Mouse (Mus musculus) cerebellum, adult 2 months (tissue): Measurements from ENCODE around the gene Ppp4c. TPM values are rescaled to one million over a fixed set of nuclear protein-coding genes. Genes with fewer than 3 reads are reported as not detected.

ENCODE experiments used
- DNase-seq, 2 experiments: peaks; one replicate each; pipeline ENCODE4 v3.0.0; 2021
- H3K27ac ChIP-seq: fragments of 200-500 bp; 2 replicates; pipeline ENCODE4 v1.5.1; 2012; ENCODE audit warnings: low read length, control low read depth, inconsistent platforms; ENCODE audit not compliant: insufficient read depth
- H3K27me3 ChIP-seq: fragments of 200-500 bp; 2 replicates; pipeline ENCODE4 v1.6.1; 2012; ENCODE audit warnings: inconsistent platforms, mild to moderate bottlenecking, low read length, moderate library complexity; ENCODE audit not compliant: control insufficient read depth, insufficient read depth
- H3K4me1 ChIP-seq: fragments of 200-500 bp; 2 replicates; pipeline ENCODE4 v1.6.1; 2011; ENCODE audit warnings: low read length; ENCODE audit not compliant: control insufficient read depth, insufficient read depth
- H3K4me3 ChIP-seq: fragments of 200-500 bp; replicated peaks from 2 replicates; pipeline ENCODE3; 2011; ENCODE audit warnings: mild to moderate bottlenecking, low read depth, low read length, control low read depth; ENCODE audit not compliant: insufficient read depth
- CTCF ChIP-seq: fragments of 200-500 bp; IDR thresholded peaks from 2 replicates; pipeline ENCODE4 v1.5.1; 2011; ENCODE audit warnings: low read depth, mild to moderate bottlenecking, control low read depth, low read length, moderate library complexity, borderline replicate concordance; ENCODE audit not compliant: insufficient read depth
- POLR2A ChIP-seq: fragments of 200-500 bp; IDR thresholded peaks from 2 replicates; pipeline ENCODE4 v1.6.1; 2011; ENCODE audit warnings: low read length, control low read depth, borderline replicate concordance; ENCODE audit not compliant: insufficient read depth
- WGBS: fragments of 180-500 bp; shearing (Covaris S2); methylation state at CpG from one replicate; pipeline ENCODE4 v1.1.7; 2018; 5-methylcytosine and 5-hydroxymethylcytosine counted together
- polyA plus RNA-seq: library from polyadenylated mRNA; depleted of rRNA; stranded (reverse); fragments of >200 nt; gene quantifications from 2 replicates; pipeline ENCODE4 v1.2.3, GENCODE M21; 2012

Ppp4c gene
- polyA plus RNA-seq, 1 experiment: 110 TPM

DNA sequence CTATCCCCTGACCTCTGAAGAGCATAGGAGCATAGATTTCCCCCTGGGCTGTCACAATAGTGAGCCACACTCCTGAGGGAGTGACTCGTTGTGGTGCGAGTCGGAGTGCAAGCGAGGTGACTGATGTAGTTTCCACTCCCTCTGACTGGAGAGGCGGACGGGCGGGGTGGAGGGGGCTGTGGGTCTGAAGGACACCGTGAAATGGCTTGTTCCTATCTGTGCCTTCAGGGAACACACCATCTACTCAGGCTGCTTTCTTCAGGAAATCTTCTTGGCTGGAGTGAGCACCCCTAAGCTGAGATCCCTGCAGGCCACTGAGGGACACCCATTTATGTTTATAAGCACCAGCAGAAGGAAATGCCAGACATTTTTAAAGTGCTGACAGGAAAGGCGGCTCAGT, 30.4 kb upstream of the Ppp4c start:
- no peaks in the 10 kb centered on the region for H3K27me3 ChIP-seq
- H3K4me3 ChIP-seq: peak overlapping the region; percentile 66
- DNase-seq: peak; percentile 64 to 67
- peak overlapping the region; percentile 91 for H3K27ac ChIP-seq
- H3K4me1 ChIP-seq: peaks cover 33% of the 10 kb centered on the region
- TF ChIP-seq POLR2A (peak; percentile 42; the same call in 1 of the 2 replicates), CTCF (no peak)
- 5% methylated on average over 9 of the region's 9 CpGs for WGBS

DNA sequence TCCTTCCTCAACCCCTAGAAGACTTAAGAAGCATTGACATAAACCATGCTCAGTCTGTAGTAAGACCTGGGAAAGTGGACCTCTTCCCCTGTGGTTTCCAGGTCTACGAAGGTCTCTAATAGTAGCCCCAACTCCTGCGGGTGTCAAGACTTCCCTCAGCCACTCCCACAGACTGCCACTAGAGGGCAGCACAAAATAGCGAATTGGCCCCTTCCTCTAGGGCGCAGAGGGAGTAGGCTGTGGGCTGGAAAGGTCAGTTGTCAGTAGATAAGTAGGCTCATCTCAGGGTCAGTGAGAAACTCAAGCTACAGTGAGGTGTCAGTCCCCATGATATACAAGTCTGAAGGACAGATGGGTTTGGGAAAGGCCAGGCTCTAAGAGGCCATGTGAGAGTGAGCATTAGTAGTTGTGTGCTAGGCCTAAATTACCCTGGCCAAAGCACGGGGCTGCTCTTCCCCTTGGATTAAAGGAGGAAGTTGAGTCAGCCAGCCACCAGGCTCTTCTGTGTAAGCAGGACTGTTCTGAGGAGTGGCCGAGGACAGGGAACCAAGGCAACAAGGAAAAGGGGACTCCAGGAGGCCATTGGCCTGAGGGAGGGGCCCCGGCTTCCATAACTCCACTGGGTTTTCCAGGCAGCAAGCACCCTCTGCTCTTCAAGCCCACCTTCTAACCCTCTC, 29.7 kb upstream of the Ppp4c start:
- 10% methylated on average over 7 of the region's 7 CpGs for WGBS
- H3K4me1 ChIP-seq: peaks cover 28% of the 10 kb centered on the region
- H3K27ac ChIP-seq: peak overlapping the region; percentile 91
- no peaks in the 10 kb centered on the region for H3K27me3 ChIP-seq
- peak overlapping the region; percentile 66 for H3K4me3 ChIP-seq
- DNase-seq: peak; percentile 86 to 93
- TF ChIP-seq CTCF (peak; percentile 95), POLR2A (peak; percentile 39; the same call in 1 of the 2 replicates)

DNA sequence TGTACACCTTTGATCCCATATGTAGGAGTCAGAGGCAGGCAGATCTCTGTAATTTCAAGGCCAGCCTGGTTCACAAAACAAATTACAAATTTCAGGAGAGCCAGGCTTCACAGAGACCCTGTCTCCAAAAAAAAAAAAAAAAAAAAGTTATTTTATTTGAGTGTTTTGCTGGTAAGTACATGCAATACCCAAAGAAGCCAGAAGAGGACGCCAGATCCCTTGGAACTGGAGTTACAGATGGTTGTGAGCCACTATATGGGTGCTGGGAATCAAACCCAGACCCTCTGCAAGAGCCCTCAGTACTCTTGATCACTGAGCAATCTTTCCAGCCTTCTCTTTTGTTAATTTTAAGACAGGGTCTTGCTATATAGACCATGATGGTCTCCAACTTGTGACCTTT, 26.5 kb upstream of the Ppp4c start:
- TF ChIP-seq CTCF (no peak), POLR2A (no peak)
- Histone ChIP-seq H3K4me3 (no peak overlapping the region), H3K27ac (no peak overlapping the region), H3K27me3 (no peaks in the 10 kb centered on the region), H3K4me1 (peaks cover 7% of the 10 kb centered on the region; the same call in 1 of the 2 replicates)
- 35% methylated on average over 1 of the region's 1 CpGs for WGBS
- DNase-seq: no peak

DNA sequence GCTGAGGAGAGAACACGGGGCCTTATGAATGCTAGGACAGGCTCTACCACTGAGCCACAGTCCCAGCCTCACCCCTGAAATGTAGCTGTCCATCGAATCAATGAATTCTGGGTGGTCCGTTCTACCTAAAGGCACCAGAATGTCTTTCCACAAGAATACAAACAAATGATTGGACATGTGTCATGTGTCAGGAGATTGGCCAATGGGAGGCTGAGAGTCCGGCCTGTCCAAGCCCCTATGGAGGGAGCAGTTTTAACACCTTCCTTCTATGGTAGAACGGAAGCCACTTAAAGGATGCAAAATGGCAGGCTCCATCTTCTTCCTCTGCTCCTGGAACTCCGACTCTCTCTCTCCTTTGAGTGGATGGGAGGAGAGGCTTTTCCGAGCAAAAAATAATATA, 25.3 kb upstream of the Ppp4c start:
- Histone ChIP-seq H3K4me3 (no peak overlapping the region), H3K27ac (no peak overlapping the region), H3K4me1 (peaks cover 7% of the 10 kb centered on the region; the same call in 1 of the 2 replicates), H3K27me3 (no peaks in the 10 kb centered on the region)
- TF ChIP-seq CTCF: no peak
- TF ChIP-seq POLR2A: no peak
- WGBS: 87% methylated on average over 7 of the region's 7 CpGs
- DNase-seq: no peak

DNA sequence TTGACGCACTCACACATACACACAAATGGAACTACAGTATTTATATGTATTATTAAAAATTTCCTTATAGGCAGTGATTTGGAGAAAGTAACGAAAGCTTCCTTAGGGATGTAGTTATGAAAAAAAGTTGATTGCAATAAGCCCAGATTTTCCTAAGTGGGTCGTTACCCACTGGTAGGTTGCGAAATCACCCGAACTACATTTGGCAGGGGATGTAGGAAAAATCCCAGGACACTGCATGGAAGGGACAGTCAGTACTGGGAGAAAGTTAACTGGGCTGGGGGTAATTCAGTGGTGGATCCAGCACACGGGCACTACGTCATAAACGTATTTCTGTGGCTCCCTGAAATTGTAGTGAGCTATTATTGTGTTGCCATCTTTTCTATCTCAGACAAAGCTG, 24.2 kb upstream of the Ppp4c start:
- H3K27me3 ChIP-seq: no peaks in the 10 kb centered on the region
- no peak for TF ChIP-seq CTCF
- TF ChIP-seq POLR2A: no peak
- no peak overlapping the region for H3K4me3 ChIP-seq
- H3K4me1 ChIP-seq: no peaks in the 10 kb centered on the region
- no peak overlapping the region for H3K27ac ChIP-seq
- WGBS: 73% methylated on average over 8 of the region's 8 CpGs
- no peak for DNase-seq

DNA sequence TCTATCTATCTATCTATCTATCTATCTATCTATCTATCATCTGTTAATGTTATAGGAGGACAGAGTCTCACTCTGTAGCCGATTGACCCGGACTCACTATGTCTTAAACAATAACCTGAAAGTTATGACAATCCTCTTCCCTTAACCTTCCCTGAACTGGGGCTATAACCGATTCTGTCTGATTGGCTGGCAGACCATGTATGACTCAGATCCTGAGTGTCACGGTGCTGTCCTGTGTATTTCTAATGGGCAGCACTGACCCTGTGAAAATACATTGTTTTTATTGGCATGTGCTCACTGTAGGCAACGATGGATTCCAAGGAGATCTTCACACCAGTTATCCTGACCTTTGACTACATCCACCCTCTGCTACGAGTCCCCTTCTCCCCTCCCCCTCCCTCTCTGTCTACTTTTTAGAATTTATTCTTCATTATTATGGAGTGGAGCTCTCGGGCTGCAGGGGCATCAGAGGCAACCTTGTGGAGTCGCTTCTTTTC, 23.5 kb upstream of the Ppp4c start:
- Histone ChIP-seq H3K4me3 (no peak overlapping the region), H3K27ac (no peak overlapping the region), H3K4me1 (no peaks in the 10 kb centered on the region), H3K27me3 (no peaks in the 10 kb centered on the region)
- no peak for TF ChIP-seq POLR2A
- TF ChIP-seq CTCF: no peak
- no peak for DNase-seq
- WGBS: 31% methylated on average over 8 of the region's 8 CpGs

DNA sequence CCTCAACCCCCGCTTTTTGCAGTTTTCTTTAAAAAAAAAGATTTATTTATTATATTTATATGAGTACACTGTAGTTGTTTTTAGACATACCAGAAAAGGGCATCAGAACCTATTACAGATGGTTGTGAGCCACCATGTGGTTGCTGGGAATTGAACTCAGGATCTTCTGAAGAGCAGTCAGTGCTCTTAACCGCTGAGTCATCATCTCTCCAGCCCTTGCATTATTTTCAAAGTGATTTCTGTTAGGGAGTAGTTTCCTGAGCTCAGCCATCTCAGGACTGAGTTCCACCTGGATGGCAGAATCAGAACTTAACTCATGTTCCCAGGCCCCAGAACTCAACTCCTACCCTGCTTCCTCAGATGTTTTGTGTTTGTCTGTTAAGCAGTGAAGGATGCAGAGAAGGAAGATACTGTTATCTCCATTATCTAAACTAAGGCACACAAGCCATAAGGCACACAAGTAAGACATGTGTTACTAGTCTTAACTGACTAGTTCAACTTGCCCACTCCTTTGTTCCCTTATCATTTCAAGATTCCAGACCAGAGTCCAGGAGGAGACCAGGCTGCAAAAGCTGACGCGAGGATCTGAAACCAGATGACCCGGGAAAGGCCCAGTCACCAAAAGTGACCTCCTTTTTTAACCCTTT, 17.6 kb upstream of the Ppp4c start:
- TF ChIP-seq CTCF (no peak), POLR2A (no peak)
- Histone ChIP-seq H3K4me1 (0 out of 2 replicates have a peak, but pooled peaks cover 2% of the 10 kb centered on the region), H3K27me3 (no peaks in the 10 kb centered on the region), H3K27ac (no peak overlapping the region), H3K4me3 (no peak overlapping the region)
- DNase-seq: no peak
- 63% methylated on average over 5 of the region's 5 CpGs for WGBS

DNA sequence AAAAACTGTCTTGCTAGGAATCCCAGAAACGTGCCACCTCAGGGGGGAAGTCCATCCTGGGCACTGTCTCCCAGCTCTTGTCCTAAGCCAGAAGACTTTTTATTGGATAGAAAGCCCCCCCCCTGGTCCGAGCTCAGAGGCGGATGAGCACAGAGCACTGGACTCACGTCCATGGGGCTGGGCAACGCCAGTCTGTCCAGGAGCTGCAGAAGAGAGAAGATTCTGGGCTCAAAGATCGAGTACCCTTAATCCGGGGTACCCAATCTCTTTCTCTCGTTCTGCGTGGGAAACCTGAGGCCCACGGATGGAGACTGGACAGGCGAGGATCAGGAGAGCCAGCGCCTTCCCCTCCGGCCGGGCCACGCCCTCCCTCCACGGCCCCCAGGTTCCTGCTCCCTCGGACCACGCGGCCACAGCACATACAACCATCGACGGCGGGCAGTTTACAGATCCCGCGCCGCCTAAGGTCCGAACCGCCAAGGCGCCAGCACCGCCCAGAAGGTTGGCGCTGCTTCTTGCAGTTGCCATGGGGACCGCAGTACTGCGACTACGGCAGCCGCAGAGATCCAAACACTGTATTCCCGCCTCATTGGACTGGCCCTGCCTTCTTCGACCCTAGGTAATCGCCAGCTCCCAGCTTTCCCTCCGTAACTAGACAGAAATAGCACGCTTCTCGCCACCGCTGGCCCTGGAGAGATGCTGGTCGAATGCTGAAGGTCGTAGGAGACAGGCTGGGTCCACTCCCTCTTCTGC, 16.6 kb upstream of the Ppp4c start:
- DNase-seq: peak; percentile 93 to 94
- Histone ChIP-seq H3K27ac (0 out of 2 replicates have a peak overlapping the region, but pooled peaks have one; percentile 3), H3K27me3 (no peaks in the 10 kb centered on the region), H3K4me3 (peak overlapping the region; percentile 74), H3K4me1 (0 out of 2 replicates have a peak, but pooled peaks cover 2% of the 10 kb centered on the region)
- under 1% methylated on average over 43 of the region's 43 CpGs for WGBS
- TF ChIP-seq CTCF (no peak), POLR2A (peak; percentile 49; the same call in 1 of the 2 replicates)
